Mouse (Mus musculus): ENCODE data around the gene Hoxb5. TPM values are rescaled to one million over a fixed set of nuclear protein-coding genes. Genes with fewer than 3 reads are reported as not detected.

Gene Hoxb5
- polyA plus RNA-seq, 1 experiment from 2014 or later = 79.2 TPM

DNA sequence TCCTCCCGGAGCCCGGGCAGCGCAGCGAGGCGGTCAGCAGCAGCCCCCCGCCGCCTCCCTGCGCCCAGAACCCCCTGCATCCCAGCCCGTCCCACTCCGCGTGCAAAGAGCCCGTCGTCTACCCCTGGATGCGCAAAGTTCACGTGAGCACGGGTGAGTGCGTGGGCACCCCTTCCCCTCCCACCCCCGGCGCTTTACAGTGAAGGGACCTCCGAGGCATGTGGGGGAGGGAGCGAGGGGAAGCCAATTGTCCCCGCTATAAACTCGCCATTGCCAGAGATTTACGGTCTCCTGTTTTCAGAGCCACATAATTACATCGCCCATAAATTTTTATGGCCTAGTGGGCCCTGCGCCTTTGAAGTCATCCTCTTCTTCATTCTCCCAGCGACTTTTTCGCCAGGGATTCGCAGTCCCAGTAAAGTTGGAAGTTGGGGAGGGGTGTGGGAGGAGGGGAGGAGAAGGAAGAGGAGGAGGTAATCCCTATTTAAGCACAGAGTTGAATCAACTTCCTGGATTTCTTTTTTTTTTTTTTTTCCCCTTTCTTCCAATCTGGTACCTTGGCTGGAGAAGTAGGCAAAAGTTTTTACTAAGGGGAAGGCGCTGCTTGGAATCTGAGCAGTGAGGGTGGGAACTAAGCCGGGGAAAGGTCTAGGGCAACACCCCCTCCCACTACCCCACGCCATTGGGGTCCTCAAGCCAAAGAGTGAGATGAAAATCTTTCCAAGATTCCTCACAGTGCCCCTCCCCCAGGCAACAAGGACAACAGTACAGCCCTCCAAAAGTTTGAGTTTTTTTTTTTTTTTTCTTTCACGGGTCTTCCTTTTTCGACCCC is 16.2 kb downstream of the Hoxb5 start:
- Histone ChIP-seq H3K4me1 (peaks cover 55% of the 10 kb centered on the region), H3K4me3 (peak overlapping the region; percentile 99), H3K4me2 (replicated peaks) (peak overlapping the region; percentile 100), H3K27me3 (replicated peaks) (no peaks in the 10 kb centered on the region), H3K36me3 (peaks cover 5% of the 10 kb centered on the region; the same call in 1 of the 2 replicates), H3K9ac (peak overlapping the region; percentile 100), H3K27ac (peak overlapping the region; percentile 100), H3K9me3 (no peaks in the 10 kb centered on the region)
- ATAC-seq (ENCODE audit: low FRiP score, low read depth) = peak; percentile 83
- under 1% methylated on average over 34 of the region's 34 CpGs for WGBS

GRCm38 (mm10) chr11:96319910-96320309 is 16.8 kb downstream of the Hoxb5 start:
- WGBS = under 1% methylated on average over 29 of the region's 29 CpGs
- Histone ChIP-seq H3K4me1 (peaks cover 56% of the 10 kb centered on the region), H3K9ac (peak overlapping the region; percentile 100), H3K9me3 (no peaks in the 10 kb centered on the region), H3K27me3 (replicated peaks) (no peaks in the 10 kb centered on the region), H3K4me3 (peak overlapping the region; percentile 99), H3K27ac (peak overlapping the region; percentile 100), H3K4me2 (replicated peaks) (peak overlapping the region; percentile 100), H3K36me3 (peaks cover 6% of the 10 kb centered on the region; the same call in 1 of the 2 replicates)
- no peak for ATAC-seq (ENCODE audit: low FRiP score, low read depth)

GRCm38 (mm10) chr11:96320688-96321087 is 17.6 kb downstream of the Hoxb5 start:
- peaks cover 12% of the 10 kb centered on the region; the same call in 1 of the 2 replicates for H3K36me3 ChIP-seq
- H3K4me1 ChIP-seq = peaks cover 56% of the 10 kb centered on the region
- ATAC-seq (ENCODE audit: low FRiP score, low read depth) = no peak
- H3K9me3 ChIP-seq = no peaks in the 10 kb centered on the region
- peak overlapping the region; percentile 99 for H3K4me3 ChIP-seq
- peak overlapping the region; percentile 100 for H3K9ac ChIP-seq
- H3K4me2 ChIP-seq (replicated peaks) = peak overlapping the region; percentile 100
- no peaks in the 10 kb centered on the region for H3K27me3 ChIP-seq (replicated peaks)
- WGBS = under 1% methylated on average over 17 of the region's 17 CpGs
- peak overlapping the region; percentile 100 for H3K27ac ChIP-seq

DNA sequence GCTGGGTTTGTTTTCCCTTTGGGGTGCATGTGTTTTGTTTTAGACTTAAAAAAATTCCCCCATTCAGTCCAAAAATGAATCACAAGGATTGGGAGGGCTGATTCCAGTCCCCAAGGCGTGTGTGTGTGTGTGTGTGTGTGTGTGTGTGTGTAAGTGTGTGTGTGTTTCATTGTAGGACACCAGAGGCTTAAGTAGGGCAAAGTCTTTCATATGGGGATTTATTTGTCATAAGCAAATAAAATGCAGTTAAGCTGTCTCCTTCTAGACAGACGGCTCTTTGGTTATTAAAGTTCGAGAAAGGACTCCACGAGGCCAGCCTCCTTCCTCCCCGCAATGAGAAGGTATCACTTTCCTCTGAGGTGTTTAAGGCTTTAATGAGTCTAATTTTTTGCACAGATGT is 18.7 kb downstream of the Hoxb5 start:
- 4% methylated on average over 5 of the region's 5 CpGs for WGBS
- H3K4me2 ChIP-seq (replicated peaks) = peak overlapping the region; percentile 100
- H3K27me3 ChIP-seq (replicated peaks) = no peaks in the 10 kb centered on the region
- ATAC-seq (ENCODE audit: low FRiP score, low read depth) = no peak
- H3K4me1 ChIP-seq = peaks cover 56% of the 10 kb centered on the region
- peak overlapping the region; percentile 100 for H3K9ac ChIP-seq
- peaks cover 16% of the 10 kb centered on the region; the same call in 1 of the 2 replicates for H3K36me3 ChIP-seq
- peak overlapping the region; percentile 100 for H3K27ac ChIP-seq
- H3K9me3 ChIP-seq = no peaks in the 10 kb centered on the region
- H3K4me3 ChIP-seq = peak overlapping the region; percentile 65

DNA sequence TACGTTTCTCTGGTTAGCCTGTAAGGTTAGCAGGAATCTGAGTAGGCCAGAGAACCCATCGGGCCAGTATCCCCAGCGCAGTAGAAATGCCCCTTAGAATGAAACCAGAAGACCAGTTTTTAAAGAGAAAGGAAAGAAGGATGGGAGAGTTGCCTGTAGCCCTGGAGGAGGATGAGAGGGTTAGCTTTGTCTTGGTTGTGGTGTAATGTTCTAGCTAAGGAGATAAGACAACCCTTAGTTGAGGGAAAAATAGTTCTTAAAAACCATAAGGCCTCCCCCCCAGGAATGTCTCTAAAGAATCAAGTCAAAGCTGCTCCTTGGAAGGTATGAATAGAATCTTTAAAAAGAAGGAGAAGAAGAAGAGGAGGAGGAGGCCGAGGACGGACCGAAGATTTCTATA is 19.6 kb downstream of the Hoxb5 start:
- Histone ChIP-seq H3K27ac (peak overlapping the region; percentile 100), H3K27me3 (replicated peaks) (no peaks in the 10 kb centered on the region), H3K9ac (peak overlapping the region; percentile 100), H3K9me3 (no peaks in the 10 kb centered on the region), H3K4me1 (peaks cover 62% of the 10 kb centered on the region), H3K4me2 (replicated peaks) (peak overlapping the region; percentile 100), H3K4me3 (peak overlapping the region; percentile 65), H3K36me3 (peaks cover 16% of the 10 kb centered on the region; the same call in 1 of the 2 replicates)
- 4% methylated on average over 6 of the region's 6 CpGs for WGBS
- ATAC-seq (ENCODE audit: low FRiP score, low read depth) = no peak

- Histone ChIP-seq H3K4me3 (peak within 1 kb of the TSS; percentile 65), H3K27ac (peak within 1 kb of the TSS; percentile 100), H3K4me1 (peaks cover 60% of the 10 kb centered on the region), H3K9ac (peak within 1 kb of the TSS; percentile 100), H3K36me3 (peaks cover 16% of the 10 kb centered on the region; the same call in 1 of the 2 replicates), H3K27me3 (replicated peaks) (no peaks in the 10 kb centered on the region), H3K4me2 (replicated peaks) (peak within 1 kb of the TSS; percentile 100), H3K9me3 (no peaks in the 10 kb centered on the region)
- 6% methylated on average over 10 of the region's 10 CpGs for WGBS
- no peak for ATAC-seq (ENCODE audit: low FRiP score, low read depth)
Observed at GRCm38 (mm10) chr11:96323154-96323553, 20.0 kb downstream of the Hoxb5 start, which contains the start of gene Hoxb3. Gene Hoxb3 (plus strand): TSS chr11:96323326.

- 3% methylated on average over 5 of the region's 5 CpGs for WGBS
- Histone ChIP-seq H3K36me3 (peaks cover 16% of the 10 kb centered on the region; the same call in 1 of the 2 replicates), H3K4me2 (replicated peaks) (peak overlapping the region; percentile 100), H3K4me3 (peak overlapping the region; percentile 65), H3K4me1 (peaks cover 68% of the 10 kb centered on the region), H3K27me3 (replicated peaks) (no peaks in the 10 kb centered on the region), H3K27ac (peak overlapping the region; percentile 100), H3K9ac (peak overlapping the region; percentile 100), H3K9me3 (no peaks in the 10 kb centered on the region)
- no peak for ATAC-seq (ENCODE audit: low FRiP score, low read depth)
Observed at GRCm38 (mm10) chr11:96324125-96324524, 21.0 kb downstream of the Hoxb5 start.

GRCm38 (mm10) chr11:96324965-96325364 is 21.8 kb downstream of the Hoxb5 start:
- H3K4me3 ChIP-seq = peak overlapping the region; percentile 65

GRCm38 (mm10) chr11:96325747-96326212 is 22.6 kb downstream of the Hoxb5 start:
- WGBS = 2% methylated on average over 22 of the region's 22 CpGs
- H3K36me3 ChIP-seq = peaks cover 17% of the 10 kb centered on the region
- peak overlapping the region; percentile 100 for H3K27ac ChIP-seq
- no peak for ATAC-seq (ENCODE audit: low FRiP score, low read depth)
- H3K9ac ChIP-seq = peak overlapping the region; percentile 100
- H3K4me2 ChIP-seq (replicated peaks) = peak overlapping the region; percentile 100
- peaks cover 80% of the 10 kb centered on the region for H3K4me1 ChIP-seq
- H3K4me3 ChIP-seq = peak overlapping the region; percentile 65
- no peaks in the 10 kb centered on the region for H3K27me3 ChIP-seq (replicated peaks)
- H3K9me3 ChIP-seq = no peaks in the 10 kb centered on the region

More at GRCm38 (mm10) chr11:96324965-96325364, 21.8 kb downstream of the Hoxb5 start:
- WGBS = 2% methylated on average over 8 of the region's 8 CpGs
- Histone ChIP-seq H3K4me2 (replicated peaks) (peak overlapping the region; percentile 100), H3K36me3 (peaks cover 16% of the 10 kb centered on the region; the same call in 1 of the 2 replicates), H3K27me3 (replicated peaks) (no peaks in the 10 kb centered on the region), H3K9ac (peak overlapping the region; percentile 100), H3K27ac (peak overlapping the region; percentile 100), H3K4me1 (peaks cover 75% of the 10 kb centered on the region), H3K9me3 (no peaks in the 10 kb centered on the region)
- ATAC-seq (ENCODE audit: low FRiP score, low read depth) = no peak

DNA sequence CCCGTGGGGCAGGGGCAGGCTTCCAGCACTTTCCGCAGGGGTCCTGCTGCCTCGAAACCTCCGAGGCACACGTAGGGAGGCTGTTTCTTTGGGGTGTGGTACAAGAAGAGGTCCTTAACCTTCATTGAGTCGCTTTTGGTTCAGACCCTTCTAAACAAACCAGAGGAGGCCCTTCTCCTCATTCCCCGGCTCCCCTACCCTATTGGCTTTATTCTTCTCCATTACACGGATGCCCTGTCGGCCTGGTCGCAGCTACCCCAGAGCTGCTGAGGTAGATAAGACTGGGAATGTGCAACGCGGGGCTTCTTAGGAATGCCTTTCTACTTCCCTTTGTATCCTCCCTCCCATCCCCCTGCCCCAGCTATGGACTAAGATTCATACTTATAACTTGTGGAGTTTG is 23.6 kb downstream of the Hoxb5 start:
- Histone ChIP-seq H3K27me3 (replicated peaks) (no peaks in the 10 kb centered on the region), H3K36me3 (peaks cover 17% of the 10 kb centered on the region), H3K27ac (peak overlapping the region; percentile 100), H3K9me3 (no peaks in the 10 kb centered on the region), H3K4me3 (peak overlapping the region; percentile 65), H3K4me1 (peaks cover 82% of the 10 kb centered on the region), H3K9ac (peak overlapping the region; percentile 100), H3K4me2 (replicated peaks) (peak overlapping the region; percentile 100)
- WGBS = 1% methylated on average over 12 of the region's 12 CpGs
- ATAC-seq (ENCODE audit: low FRiP score, low read depth) = no peak

DNA sequence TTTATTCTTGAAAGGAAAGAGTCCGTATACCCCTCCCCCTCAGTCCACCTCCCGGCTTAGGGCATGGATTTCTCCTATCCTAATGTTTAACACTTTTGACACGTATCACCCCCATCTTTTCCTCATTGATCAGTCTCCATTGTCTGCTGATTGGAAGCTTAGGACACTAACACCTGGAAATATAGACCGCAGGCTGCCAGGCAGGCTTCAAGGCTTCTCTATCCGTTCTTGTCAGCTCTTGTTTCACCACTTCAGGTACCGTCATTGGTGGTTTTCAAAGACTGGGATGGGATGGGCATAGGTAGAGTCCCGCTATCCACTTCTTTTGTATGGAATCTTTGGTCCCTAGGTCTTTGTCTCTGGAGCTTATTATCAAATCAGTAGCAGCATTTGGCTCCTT is 24.0 kb downstream of the Hoxb5 start:
- H3K4me2 ChIP-seq (replicated peaks) = peak overlapping the region; percentile 100
- WGBS = 3% methylated on average over 7 of the region's 7 CpGs
- peak overlapping the region; percentile 65 for H3K4me3 ChIP-seq
- H3K36me3 ChIP-seq = peaks cover 21% of the 10 kb centered on the region
- H3K9ac ChIP-seq = peak overlapping the region; percentile 100
- peak overlapping the region; percentile 100 for H3K27ac ChIP-seq
- ATAC-seq (ENCODE audit: low FRiP score, low read depth) = no peak
- peaks cover 82% of the 10 kb centered on the region for H3K4me1 ChIP-seq
- no peaks in the 10 kb centered on the region for H3K9me3 ChIP-seq
- no peaks in the 10 kb centered on the region for H3K27me3 ChIP-seq (replicated peaks)

DNA sequence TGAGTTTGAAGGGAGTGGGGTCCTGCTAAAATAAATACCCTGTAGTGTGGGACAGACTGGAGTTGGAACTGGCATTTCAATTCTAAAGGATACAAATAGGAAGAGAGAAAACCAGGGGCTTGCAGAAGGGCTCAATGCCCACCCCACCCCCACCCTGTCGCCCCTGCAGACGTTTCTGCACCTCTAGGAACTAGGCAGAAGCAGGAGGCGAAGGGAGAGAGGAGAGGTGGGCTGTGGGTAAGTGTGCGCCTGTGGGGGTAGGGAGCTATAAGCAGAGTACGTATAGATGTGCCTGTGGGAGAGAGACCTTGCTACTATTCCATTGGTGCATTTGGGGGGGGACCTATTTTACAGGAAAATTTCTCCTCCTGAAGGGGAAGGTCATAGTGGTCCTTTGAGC is 24.6 kb downstream of the Hoxb5 start:
- Histone ChIP-seq H3K4me3 (peak overlapping the region; percentile 65), H3K9me3 (no peaks in the 10 kb centered on the region), H3K27me3 (replicated peaks) (no peaks in the 10 kb centered on the region), H3K36me3 (peaks cover 27% of the 10 kb centered on the region), H3K27ac (peak overlapping the region; percentile 100), H3K4me1 (peaks cover 82% of the 10 kb centered on the region), H3K9ac (peak overlapping the region; percentile 100), H3K4me2 (replicated peaks) (peak overlapping the region; percentile 100)
- WGBS = 7% methylated on average over 5 of the region's 5 CpGs
- peak; percentile 54; the same call in 1 of the 2 replicates for ATAC-seq (ENCODE audit: low FRiP score, low read depth)
